8 mouse cellular contexts compared by ENCODE assay signal in genomic region chr2:166108326-166108725, GRCm38 (mm10). TPM values are rescaled to one million over a fixed set of nuclear protein-coding genes. Genes with fewer than 3 reads are reported as not detected.
DNase-seq lines count a peak whose midpoint lies in the region; ATAC-seq and TF ChIP-seq lines count a peak whose summit lies in the region.

No protein-coding gene starts in this region.

- DNase-seq in CD8-positive naive resting alpha-beta T cell, adult 2 months (ENCODE audit: low read depth in 2 of 2, low spot score in 2 of 2): peak; percentile 28 to 50
- DNase-seq in adrenal gland, adult 2 months: peak; percentile 86
- DNase-seq in embryo, embryonic 11.5 days (ENCODE audit: low read depth, low spot score): peak; percentile 77
- DNase-seq in heart, embryonic 10.5 days (ENCODE audit: low spot score): peak; percentile 90
- peak; percentile 93 for DNase-seq in layer of hippocampus, adult 11-12 months (ENCODE audit: low spot score)
- DNase-seq in lung, embryonic 14.5 days: peak; percentile 96
- peak; percentile 80 for DNase-seq in right cerebral cortex, postnatal 25 days
- peak; percentile 53 for DNase-seq in yolk sac, embryonic 10.5 days (ENCODE audit: low spot score)

- H3K4me3 ChIP-seq in heart, embryonic 10.5 days: no peak overlapping the region
- H3K4me3 ChIP-seq in lung, embryonic 14.5 days (ENCODE audit: low read depth, low read length): no peak overlapping the region

- no peaks in the 10 kb centered on the region for H3K27me3 ChIP-seq in heart, embryonic 10.5 days (ENCODE audit: insufficient read depth, poor library complexity, severe bottlenecking)
- H3K27me3 ChIP-seq in lung, embryonic 14.5 days (ENCODE audit: insufficient read depth, low read length): no peaks in the 10 kb centered on the region

- H3K9me3 ChIP-seq in heart, embryonic 10.5 days: no peaks in the 10 kb centered on the region
- H3K9me3 ChIP-seq in lung, embryonic 14.5 days (ENCODE audit: low read depth, low read length): no peaks in the 10 kb centered on the region

- ATAC-seq in lung, embryonic 14.5 days (ENCODE audit: insufficient read depth): no peak

- no peak overlapping the region for H3K9ac ChIP-seq in lung, embryonic 14.5 days

- H3K4me2 ChIP-seq in lung, embryonic 14.5 days: no peak overlapping the region

- H3K36me3 ChIP-seq in heart, embryonic 10.5 days: peaks cover 42% of the 10 kb centered on the region
- no peaks in the 10 kb centered on the region for H3K36me3 ChIP-seq in lung, embryonic 14.5 days (ENCODE audit: insufficient read depth)

- H3K4me1 ChIP-seq in heart, embryonic 10.5 days: peaks cover 70% of the 10 kb centered on the region
- H3K4me1 ChIP-seq in lung, embryonic 14.5 days (ENCODE audit: insufficient read depth): no peaks in the 10 kb centered on the region

- 23% methylated on average over 4 of the region's 4 CpGs for WGBS in heart, embryonic 10.5 days
- 22% methylated on average over 4 of the region's 4 CpGs for WGBS in lung, embryonic 14.5 days

- peak; percentile 93 for TF ChIP-seq CTCF in lung, embryonic 14.5 days (IDR thresholded peaks at IDR 0.05; ENCODE audit: low read depth)

- no peak overlapping the region for H3K27ac ChIP-seq in heart, embryonic 10.5 days
- H3K27ac ChIP-seq in lung, embryonic 14.5 days (ENCODE audit: low read depth): no peak overlapping the region

RNA-seq across cellular contexts. Expression of gene Sulf2, which starts 47.1 kb away (rescaled TPM):
- 100 to 1,000 TPM in 1 of 2 experiments, 10 to 100 TPM in 1; 56.3 to 119 TPM for total RNA-seq in adrenal gland, adult 2 months (2021)
- polyA plus RNA-seq in adrenal gland, adult 2 months (2012; rRNA removed): 36.8 and 65.7 TPM in 2 replicates
- polyA plus RNA-seq in heart, embryonic 10.5 days (2016; fragmentation: Nextera tagmentation; extraction: Ambion mirVana): 94.7 and 103 TPM in 2 replicates
- polyA plus RNA-seq in lung, embryonic 14.5 days (2014; fragmentation: Nextera tagmentation; extraction: Ambion mirVana): 51.1 and 57.6 TPM in 2 replicates

Comparison
In these comparisons a context has a peak if more than half of its experiments do, and no peak if none do; other contexts are left out.
1. DNase-seq: peak in every context shown above with its lines; median percentile 96 in lung, embryonic 14.5 days; 93 in layer of hippocampus, adult 11-12 months; 90 in heart, embryonic 10.5 days; 86 in adrenal gland, adult 2 months; 80 in right cerebral cortex, postnatal 25 days; 77 in embryo, embryonic 11.5 days; 53 in yolk sac, embryonic 10.5 days; 39 in CD8-positive naive resting alpha-beta T cell, adult 2 months.